Mouse (Mus musculus): ENCODE measurements around the gene Sorl1.

- TF ChIP-seq EP300 (IDR thresholded peaks at IDR 0.05; ENCODE audit: low read depth) (no peak), CTCF (IDR thresholded peaks at IDR 0.05; ENCODE audit: low read depth) (no peak)
Observed at GRCm38 (mm10) chr9:42091561-42091960, 32.5 kb downstream of the Sorl1 start.
